Mouse (Mus musculus): ENCODE data around the gene Zfp69.

GRCm38 (mm10) chr4:120914501-120914900 is 37.0 kb downstream of the Zfp69 start:
- TF ChIP-seq CTCF (IDR thresholded peaks at IDR 0.05; ENCODE audit: low read depth, low read length) (no peak), POLR2AphosphoS5 (IDR thresholded peaks at IDR 0.05; ENCODE audit: insufficient replicate concordance, low read depth, low read length) (no peak), GATA1 (IDR thresholded peaks at IDR 0.05; ENCODE audit: borderline replicate concordance, low read length) (no peak)
